Mouse (Mus musculus) cerebellum, postnatal 10 days (tissue): ENCODE data around the gene Cyp2b13.
"Not testable (repeated sequence)": the region's sequence is repeated elsewhere in the genome, so short reads cannot be mapped to it uniquely, and the experiment has no call there.

ENCODE experiments used
- DNase-seq, 2 experiments: peaks; one replicate each; pipeline ENCODE4 v3.0.0; 2021; ENCODE audit warnings: mixed read lengths in 2 of 2

Cyp2b13 gene

GRCm38 (mm10) chr7:26061197-26061596 is at the start of gene Cyp2b13:
TSS of gene Cyp2b13 (plus strand) at chr7:26061497.
- not testable (repeated sequence) for DNase-seq

- DNase-seq, result not testable (repeated sequence)
These were observed 41.4 kb upstream of the Cyp2b13 start for GRCm38 (mm10) chr7:26019814-26020332.

- DNase-seq, result not testable (repeated sequence)
These were observed 6.2 kb upstream of the Cyp2b13 start for GRCm38 (mm10) chr7:26054885-26055630.

- DNase-seq, result not testable (repeated sequence)
These were observed 10.4 kb downstream of the Cyp2b13 start for GRCm38 (mm10) chr7:26071677-26072076.

GRCm38 (mm10) chr7:26082595-26082994 is 21.3 kb downstream of the Cyp2b13 start:
- no peak for DNase-seq

- DNase-seq, result no peak
These were observed 26.1 kb downstream of the Cyp2b13 start for GRCm38 (mm10) chr7:26087391-26087790.

- not testable (repeated sequence) for DNase-seq
These were observed 27.3 kb downstream of the Cyp2b13 start for GRCm38 (mm10) chr7:26088578-26088977.

GRCm38 (mm10) chr7:26139623-26140022 is 78.3 kb downstream of the Cyp2b13 start:
- DNase-seq, result not testable (repeated sequence)

- DNase-seq, result not testable (repeated sequence)
These were observed 82.4 kb downstream of the Cyp2b13 start for GRCm38 (mm10) chr7:26143657-26144056.
